Mouse (Mus musculus) spleen, adult 2 months (tissue): ENCODE measurements around the gene Mgat4a.

ENCODE experiments used
- CTCF ChIP-seq: fragments of 200-500 bp; IDR thresholded peaks from 2 replicates; pipeline ENCODE4 v1.5.1; 2011; ENCODE audit warnings: mild to moderate bottlenecking, inconsistent platforms; ENCODE audit not compliant: insufficient read depth, insufficient read length, insufficient replicate concordance; ENCODE audit errors: extremely low read depth
- POLR2A ChIP-seq: fragments of 200-500 bp; IDR thresholded peaks from 2 replicates; pipeline ENCODE4 v1.6.1; 2011; ENCODE audit warnings: low read depth, low read length, inconsistent platforms

- TF ChIP-seq POLR2A: no peak
- TF ChIP-seq CTCF: no peak
These were observed 111.9 kb downstream of the Mgat4a start for GRCm38 (mm10) chr1:37428911-37429310.
